Mouse (Mus musculus): ENCODE measurements at regions not wholly inside any gene's neighbourhood (a gene's known extent, or its start where the extent isn't known, plus 50 kb on each side); places are given as distances from the start of the nearest gene placed in this dataset.

DNA sequence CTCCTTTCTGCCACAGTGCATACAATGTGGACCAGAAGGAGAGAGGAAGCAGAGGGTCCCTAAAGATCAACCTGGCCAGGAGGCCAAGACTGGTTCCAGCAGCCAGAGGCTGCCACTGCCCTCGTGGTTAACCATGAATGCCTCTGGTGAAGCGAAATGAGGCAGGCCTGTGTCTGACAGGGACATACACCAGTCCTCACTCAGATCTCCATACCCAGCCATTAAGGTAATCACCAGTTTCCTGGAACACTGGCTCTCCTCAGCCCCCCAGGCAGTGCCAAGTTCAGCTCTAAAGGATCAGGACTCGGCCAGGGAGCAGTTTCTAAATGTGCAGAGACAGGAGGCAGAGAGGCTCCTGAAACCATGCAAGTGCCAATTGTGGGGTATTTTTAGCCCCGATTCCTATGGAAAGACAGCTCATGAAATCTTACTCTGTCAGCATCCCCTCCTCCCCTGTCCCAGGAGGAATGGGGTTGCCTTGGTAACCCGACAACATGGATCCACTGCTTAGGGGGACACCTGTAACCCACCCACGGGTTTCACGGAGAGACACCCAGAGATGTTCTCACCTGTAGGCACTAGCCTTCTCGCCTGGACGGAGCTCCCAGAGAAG lies 103.6 kb downstream of the Ier5 start:
- no peak for DNase-seq (ENCODE audit: low spot score in 2 of 2)

DNA sequence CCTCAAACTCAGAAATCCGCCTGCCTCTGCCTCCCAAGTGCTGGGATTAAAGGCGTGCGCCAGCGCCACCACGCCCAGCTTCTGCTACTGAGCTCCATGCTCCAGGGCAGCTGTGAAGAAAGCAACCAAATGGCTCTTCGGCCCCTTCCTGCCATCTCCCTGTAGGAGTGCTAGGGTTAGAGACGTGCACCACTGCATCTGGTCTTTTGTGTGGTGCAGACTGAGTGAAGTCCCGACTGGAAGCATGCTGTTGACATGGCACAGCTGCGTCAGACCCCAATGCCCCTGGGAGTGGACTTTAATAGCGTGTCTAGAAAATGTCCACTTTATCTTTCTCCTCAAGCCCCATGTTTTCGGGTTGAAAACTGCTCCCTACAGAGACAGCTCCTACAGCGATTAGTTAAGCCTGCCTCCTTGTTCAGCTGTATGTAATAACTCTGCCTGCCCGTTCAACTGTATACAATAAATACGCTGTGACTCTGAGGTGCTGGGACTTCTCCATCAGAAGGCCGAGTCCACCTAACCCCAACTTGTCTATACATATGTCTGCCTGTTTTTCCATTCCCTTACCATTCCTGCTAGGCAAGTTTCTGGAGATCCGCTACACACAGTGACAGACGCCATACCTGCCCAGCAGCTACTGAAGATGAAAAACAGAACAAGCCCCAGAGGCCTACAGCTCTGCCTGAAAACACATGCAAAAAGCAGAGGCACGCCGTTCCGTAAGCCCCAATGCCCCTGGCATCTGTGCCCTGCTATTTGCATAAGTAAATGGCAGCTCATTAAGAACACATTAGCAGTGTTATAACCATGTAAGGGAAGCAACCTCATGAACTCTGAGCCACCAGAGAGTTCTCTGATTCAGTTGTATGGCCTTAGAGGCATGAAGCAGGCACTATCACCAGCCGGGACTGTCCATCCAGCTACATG lies 105.2 kb downstream of the Ier5 start:
- DNase-seq (ENCODE audit: low spot score in 2 of 2), result no peak

DNA sequence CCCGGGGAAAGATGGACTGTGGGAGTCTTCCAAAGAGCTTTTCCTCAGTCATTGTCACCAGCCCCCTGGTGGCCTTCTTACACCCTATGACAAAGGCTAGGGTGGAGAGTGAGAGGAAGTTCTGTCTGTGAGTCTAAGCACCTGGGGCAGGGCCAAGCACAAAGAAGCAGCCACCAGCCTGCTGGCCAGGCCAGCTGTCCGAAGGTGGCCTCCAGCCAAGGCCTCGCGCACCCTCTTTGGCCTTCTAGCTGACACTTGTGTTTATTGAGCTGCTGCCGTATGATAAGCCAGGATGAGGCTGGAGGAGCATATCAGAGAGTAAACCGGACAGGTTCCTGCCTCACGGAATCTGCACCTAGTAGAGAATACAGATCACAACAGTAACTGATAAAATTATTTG lies 99.0 kb upstream of the Cacna1e start:
- no peak for DNase-seq (ENCODE audit: low spot score in 2 of 2)

DNA sequence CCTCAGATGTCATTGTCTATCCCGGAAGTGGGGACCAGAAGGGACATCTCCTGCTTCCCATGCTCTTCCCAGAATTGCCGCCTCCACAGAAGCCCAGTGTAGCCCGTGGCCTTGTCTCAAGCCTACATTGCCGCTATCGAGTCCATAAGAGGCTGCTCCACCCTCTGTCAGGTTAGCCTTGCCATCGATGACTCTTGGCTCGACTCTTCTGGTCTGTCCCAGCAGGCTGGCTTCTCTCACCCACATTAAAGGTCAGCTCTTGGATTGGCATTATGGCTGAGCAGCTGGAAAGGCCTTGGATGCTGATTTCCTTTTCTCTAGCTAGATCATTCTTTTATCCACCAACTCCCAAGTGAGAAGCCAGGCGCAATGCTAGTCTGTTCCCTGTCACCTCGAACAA lies 98.5 kb upstream of the Cacna1e start:
- no peak for DNase-seq (ENCODE audit: low spot score in 2 of 2)

DNA sequence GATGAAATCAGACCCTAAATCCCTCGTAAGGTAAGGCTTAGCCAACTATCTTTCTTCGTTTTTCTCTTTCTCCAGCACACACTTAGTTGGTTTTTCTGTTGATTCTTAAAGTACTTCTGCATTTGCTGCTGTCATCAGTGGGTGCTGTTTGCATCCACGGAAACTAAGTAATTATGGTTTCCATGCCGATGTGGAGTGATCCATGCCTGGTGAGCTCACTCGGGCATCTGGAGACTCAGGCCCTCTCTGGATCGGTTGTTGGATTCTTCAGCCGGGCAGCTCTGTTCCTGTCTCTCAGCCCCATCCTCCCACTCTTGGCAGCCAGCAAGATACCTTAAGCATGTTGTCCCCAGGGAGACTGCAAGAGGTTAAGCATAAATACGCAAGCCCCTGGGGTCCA lies 97.4 kb upstream of the Cacna1e start:
- DNase-seq (ENCODE audit: low spot score in 2 of 2), result no peak

DNA sequence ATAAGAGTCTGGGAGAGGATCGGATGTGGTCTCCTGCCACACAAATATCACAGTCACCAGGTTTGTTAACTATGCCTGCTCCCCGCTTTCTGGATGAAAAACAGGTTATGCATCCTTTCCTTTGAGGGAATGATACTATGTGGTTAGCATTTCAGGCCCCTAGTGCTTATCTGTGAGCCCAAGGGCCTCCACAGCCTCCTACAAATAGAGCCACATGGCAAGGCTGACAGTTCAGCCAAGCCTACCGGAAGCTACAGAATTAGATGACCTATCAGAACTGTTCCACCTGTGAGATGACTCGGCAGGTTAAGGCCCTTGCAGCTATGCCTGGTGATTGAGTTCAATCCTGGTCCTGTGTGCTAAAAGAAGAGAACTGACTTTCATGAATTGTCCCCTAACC lies 91.4 kb upstream of the Cacna1e start:
- DNase-seq (ENCODE audit: low spot score in 2 of 2), result no peak

DNA sequence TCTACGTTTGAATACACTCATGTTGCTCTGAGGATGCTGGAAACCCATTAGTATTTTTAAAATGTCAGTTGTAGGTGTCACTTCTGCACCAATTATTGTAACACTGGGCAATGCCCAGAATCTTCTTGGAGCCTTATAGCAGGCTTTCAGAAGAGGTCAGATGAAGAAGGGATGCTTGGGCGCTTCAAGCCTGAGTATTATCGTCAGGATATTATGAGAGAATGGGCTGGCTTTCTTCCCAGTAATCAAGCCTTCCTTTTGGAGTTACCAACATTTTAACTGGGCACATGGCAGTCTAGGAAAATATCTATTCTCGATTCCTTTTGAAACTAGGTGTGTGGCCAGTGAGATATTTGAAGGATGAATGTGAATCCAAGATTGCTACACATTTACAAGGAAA lies 77.0 kb upstream of the Cacna1e start:
- DNase-seq (ENCODE audit: low spot score in 2 of 2), result no peak

DNA sequence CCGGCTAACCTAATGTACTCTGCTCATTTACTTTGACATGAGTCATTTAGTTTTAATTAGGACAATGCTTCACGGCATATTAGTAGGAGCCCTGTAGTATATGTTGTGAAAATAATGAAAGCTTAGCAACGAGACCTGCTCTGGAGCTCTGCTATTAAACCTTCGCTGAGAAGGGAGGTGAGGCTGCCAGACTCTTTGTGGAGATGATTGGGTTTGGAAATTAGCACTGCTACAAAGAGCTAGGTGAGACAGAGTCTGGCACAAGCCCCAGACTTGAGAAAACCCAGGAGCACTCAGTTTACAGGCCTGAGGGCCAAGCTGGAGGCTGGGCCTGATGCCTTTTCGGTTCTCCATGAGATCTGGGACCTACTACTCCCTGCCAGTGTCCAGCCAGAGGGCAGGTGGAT lies 72.3 kb upstream of the Cacna1e start:
- DNase-seq (ENCODE audit: low spot score in 2 of 2), result no peak

DNA sequence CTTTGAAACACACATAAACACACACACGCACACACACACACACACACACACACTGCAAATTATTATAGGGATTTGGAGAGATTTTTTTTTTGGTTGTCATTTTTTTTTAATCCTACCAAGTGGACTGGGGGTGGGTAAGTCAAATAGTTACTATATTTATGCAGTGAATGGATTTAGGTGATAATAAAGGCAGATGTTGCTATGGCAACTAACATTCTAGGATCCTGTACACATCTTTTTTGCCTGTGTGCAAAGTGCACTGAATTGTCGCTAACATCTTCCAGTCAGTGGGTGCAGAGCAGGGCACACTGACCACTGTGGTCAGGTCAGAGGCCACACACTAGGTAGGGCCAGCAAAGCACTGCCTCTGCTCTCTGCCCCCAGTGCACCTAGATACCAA lies 68.4 kb upstream of the Cacna1e start:
- no peak for DNase-seq (ENCODE audit: low spot score in 2 of 2)

All from spleen, postnatal 10 days (tissue).